Mouse (Mus musculus) lung, embryonic 16.5 days (tissue): Measurements from ENCODE around the gene Cdh1. TPM values are rescaled to one million over a fixed set of nuclear protein-coding genes. Genes with fewer than 3 reads are reported as not detected.

Experiments
- polyA plus RNA-seq: library from polyadenylated mRNA; unstranded; fragments of >200 nt; fragmentation: Nextera tagmentation; extraction: Ambion mirVana; gene quantifications from 2 replicates; pipeline ENCODE4 v1.2.1, GENCODE M21; 2015

Cdh1 gene
- polyA plus RNA-seq, 1 experiment from 2014 or later, result 162 TPM

Other genes starting within 250 kb of the Cdh1 start
- gene Zfp90, start 188.0 kb upstream of the Cdh1 start, polyA plus RNA-seq, result 16.0 and 17.1 TPM in 2 replicates
- not detected in 2 replicates for gene 6030452D12Rik, start 102.8 kb upstream of the Cdh1 start, polyA plus RNA-seq
- 20.1 and 20.7 TPM in 2 replicates for gene Cdh3, start 92.5 kb upstream of the Cdh1 start, polyA plus RNA-seq
- gene Gm10073, start 29.9 kb upstream of the Cdh1 start, polyA plus RNA-seq, result 10.5 and 19.9 TPM in 2 replicates
- gene Tango6, start 79.7 kb downstream of the Cdh1 start, polyA plus RNA-seq, result 10.2 and 10.5 TPM in 2 replicates